Mouse (Mus musculus): ENCODE data around the gene Il21r.
A peak's percentile ranks its signal among the peaks of the same experiment; 100 is the strongest.

Gene Il21r

GRCm38 (mm10) chr7:125600612-125601279 is 2.5 kb upstream of the Il21r start:
- no peak for DNase-seq (ENCODE audit: low read depth, low spot score)

DNA sequence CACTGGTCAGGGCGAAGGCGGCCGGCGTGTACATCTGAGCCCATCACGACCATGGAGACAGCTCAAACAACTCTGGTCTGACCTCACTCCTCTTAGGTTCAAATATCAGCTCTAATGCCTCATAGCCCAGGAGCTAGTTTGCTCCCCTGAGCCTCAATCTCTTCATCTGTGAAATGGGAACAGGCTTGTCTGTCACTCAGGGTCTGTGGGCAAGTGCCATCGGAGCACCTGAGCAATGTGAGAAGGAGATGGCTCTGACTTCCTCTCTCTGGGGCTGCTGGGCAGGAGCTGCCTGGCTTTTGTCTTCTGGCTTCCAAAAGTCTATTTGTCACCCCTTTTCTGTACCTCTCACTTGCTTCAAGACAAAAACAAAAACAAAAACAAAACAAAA is 2.0 kb upstream of the Il21r start:
- DNase-seq (ENCODE audit: low read depth, low spot score), result no peak

GRCm38 (mm10) chr7:125601821-125602448 is 1.3 kb upstream of the Il21r start:
- no peak for DNase-seq (ENCODE audit: low read depth, low spot score)

GRCm38 (mm10) chr7:125604362-125605319 is 1.4 kb downstream of the Il21r start:
- DNase-seq (ENCODE audit: low read depth, low spot score), result no peak

- DNase-seq (ENCODE audit: low read depth, low spot score), result no peak
Observed at GRCm38 (mm10) chr7:125605725-125606139, 2.5 kb downstream of the Il21r start.

- no peak for DNase-seq (ENCODE audit: low read depth, low spot score)
Observed at GRCm38 (mm10) chr7:125606265-125607164, 3.3 kb downstream of the Il21r start.

GRCm38 (mm10) chr7:125607384-125608182 is 4.4 kb downstream of the Il21r start:
- no peak for DNase-seq (ENCODE audit: low read depth, low spot score)

DNA sequence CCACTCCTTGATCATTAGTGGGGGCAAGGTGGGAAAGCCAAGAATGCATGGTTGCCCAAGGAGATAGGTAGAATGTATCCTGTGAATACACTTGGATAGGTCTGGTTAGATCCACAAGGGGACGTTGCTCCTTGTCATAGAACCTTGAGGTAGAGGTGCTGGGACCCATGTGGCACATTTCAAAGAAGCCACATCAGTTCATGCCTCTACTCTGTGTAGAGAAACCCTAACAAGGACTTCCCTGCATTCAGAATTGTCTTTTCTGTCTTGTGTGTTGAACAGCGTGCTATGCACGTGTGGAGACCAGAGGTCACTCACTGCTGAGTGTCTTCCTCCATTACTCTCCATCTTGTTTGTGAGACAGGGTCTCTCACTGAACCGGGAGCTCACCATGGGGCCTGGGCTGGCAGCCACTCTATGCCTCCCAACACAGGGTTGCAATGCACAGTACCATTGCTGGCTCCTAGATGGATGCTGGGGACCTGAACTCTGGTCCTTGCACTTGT is 5.0 kb downstream of the Il21r start:
- DNase-seq (ENCODE audit: low read depth, low spot score), result no peak

DNA sequence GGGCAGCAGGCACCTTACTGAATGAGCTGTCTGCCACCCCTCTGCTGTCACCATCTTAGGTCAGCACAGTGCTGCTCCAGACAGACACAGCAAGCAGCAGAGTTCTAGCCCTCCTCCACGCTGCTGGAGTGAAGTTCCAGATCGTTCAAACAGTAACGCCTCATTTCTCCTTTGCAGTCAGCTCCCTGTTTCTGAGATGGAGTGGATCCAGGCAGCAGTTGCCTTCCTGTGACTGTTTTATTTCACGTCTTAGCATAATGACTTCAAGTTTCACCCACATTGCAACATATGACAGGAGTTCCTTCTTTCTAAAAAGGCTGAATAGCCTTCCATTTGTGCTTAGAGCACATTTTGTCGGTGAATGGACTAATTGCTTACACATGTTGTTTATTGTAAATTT is 10.3 kb downstream of the Il21r start:
- DNase-seq (ENCODE audit: low read depth, low spot score), result no peak

GRCm38 (mm10) chr7:125615453-125615852 is 12.2 kb downstream of the Il21r start:
- no peak for DNase-seq (ENCODE audit: low read depth, low spot score)

GRCm38 (mm10) chr7:125618016-125618415 is 14.8 kb downstream of the Il21r start:
- DNase-seq (ENCODE audit: low read depth, low spot score), result no peak

DNA sequence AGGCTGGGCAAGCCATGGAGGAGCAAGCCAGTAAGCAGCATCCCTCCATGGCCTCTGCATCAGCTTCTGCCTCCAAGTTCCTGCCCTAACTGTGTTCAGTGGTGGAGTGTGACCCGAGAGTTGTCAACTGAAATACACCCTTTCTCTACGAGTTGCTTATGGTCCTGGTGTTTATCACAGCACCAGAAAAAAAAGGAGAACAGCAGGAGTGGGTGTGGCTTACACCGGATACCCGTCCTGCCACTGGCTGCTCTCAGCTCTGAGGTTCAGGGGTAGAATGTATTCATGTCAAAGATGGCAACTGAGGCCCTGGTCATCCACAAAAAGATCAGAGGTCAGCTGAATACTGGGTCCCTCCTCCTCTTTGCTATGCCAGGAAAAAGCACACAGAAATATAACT is 16.8 kb downstream of the Il21r start:
- no peak for DNase-seq (ENCODE audit: low read depth, low spot score)

GRCm38 (mm10) chr7:125622741-125623685 is 19.8 kb downstream of the Il21r start:
- no peak for DNase-seq (ENCODE audit: low read depth, low spot score)

- no peak for DNase-seq (ENCODE audit: low read depth, low spot score)
Observed at GRCm38 (mm10) chr7:125625219-125625618, 22.0 kb downstream of the Il21r start.

GRCm38 (mm10) chr7:125625829-125626228 is 22.6 kb downstream of the Il21r start:
- no peak for DNase-seq (ENCODE audit: low read depth, low spot score)

DNA sequence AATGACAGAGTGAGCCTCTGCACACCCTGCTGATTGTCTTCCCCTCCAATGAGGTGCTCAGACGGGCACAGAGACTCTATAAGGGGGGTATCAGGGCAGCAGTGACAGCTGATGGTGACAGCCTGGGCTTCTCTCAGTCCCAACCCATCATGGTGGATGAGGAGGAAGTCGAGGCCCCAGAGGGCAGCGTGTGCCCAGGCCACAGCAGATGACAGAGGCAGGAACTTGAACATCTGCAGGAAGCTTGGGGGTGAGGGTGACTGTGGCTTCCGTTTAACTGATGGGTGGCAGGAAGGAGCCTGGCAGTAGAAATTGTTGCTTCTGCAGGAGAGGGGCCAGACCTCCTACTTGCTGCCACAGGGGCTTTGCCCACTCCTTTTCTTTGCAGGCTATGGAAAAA is 27.1 kb downstream of the Il21r start:
- DNase-seq (ENCODE audit: low read depth, low spot score), result no peak

DNA sequence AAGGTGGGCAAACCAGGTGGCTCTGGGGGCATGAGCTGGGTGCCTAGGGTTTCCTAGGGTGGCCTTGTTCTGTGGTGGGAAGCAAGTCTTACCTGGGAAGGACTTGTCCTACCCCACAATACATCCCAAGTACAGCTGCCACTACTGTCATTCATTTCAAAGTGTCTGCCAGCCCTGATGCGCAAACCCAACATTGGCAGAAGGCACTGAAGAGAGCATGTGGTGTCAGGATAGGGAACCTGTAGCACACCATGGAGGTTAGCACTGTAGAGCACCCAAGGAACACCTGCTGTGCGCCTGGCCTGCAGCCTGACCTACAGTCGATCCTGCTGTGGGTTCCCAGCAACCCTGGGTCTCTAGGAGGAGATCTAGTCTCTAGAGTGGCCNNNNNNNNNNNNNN is 27.8 kb downstream of the Il21r start:
- no peak for DNase-seq (ENCODE audit: low read depth, low spot score)

DNA sequence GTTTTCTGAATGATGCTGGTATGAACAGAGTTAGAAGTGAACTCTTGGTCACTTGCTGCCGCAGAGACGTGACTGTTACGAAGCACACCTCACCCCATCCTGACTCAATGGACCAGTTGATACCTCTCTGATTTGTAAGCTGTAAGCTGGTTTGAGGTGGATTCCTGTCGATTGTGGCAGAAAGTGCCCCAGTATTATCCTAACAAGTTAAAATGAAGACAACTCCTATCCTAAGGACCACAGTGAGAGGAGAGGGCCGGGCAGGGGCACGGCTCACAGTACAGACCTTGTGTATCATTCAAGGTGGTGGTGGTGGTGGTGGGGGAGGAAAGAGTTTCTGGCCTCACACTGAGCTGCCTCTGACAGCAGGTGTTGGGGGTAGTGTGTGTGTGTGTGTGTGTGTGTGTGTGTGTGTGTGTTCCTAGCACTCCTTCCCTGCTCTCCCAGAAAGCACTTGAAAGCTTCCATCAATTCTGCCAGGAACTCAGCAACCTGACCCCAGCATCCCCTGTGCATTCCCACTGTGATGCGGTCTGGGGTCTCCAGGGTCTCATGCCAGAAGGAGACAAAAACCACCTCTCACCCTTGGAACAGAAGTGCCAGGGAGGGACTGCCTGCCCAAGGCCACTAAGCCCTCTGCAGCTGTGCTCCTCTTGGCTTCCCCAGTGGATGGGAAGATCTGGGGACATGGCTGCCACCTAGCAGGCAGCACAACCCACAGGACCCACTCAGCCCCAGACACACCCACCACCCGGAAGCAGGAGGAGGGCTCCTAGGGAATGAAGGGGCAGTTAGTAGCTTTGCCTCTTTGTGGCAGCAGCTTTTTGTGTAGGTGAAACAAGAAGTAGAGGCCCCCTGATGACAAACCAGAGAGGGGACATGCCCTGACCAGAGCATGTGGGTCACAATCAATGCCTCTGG is 34.3 kb downstream of the Il21r start:
- peak; percentile 4 for DNase-seq (ENCODE audit: low read depth, low spot score)
